Mouse (Mus musculus): ENCODE measurements around the gene Ripor2. TPM values are rescaled to one million over a fixed set of nuclear protein-coding genes. Genes with fewer than 3 reads are reported as not detected.

Ripor2 gene
- total RNA-seq, 2 experiments from 2014 or later, result 69.2 to 71.9 TPM

DNA sequence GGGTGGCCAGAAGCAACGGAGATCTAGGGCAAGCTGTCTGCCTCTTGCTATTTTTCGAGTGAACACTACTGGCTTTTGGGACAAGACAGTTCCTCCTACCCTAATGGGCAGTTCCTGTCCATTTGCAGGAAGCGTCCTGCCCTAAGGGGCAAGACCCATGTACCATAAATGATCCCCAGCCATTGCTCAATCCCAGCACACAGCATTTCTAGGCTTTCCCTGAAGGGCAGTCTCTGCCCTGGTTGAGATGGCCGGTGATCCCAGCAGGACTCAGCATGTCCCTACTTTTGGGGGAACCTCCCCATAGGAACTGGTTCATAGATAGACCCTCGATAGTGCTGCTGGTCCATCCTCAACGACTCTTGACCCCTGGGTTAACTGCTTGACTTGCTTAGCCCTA lies 31.0 kb downstream of the Ripor2 start:
- intact Hi-C loops (cut with DNase I), result no loop called here
- DNase-seq (ENCODE audit: extremely low spot score in 1 of 2, low spot score in 2 of 2), result no peak

DNA sequence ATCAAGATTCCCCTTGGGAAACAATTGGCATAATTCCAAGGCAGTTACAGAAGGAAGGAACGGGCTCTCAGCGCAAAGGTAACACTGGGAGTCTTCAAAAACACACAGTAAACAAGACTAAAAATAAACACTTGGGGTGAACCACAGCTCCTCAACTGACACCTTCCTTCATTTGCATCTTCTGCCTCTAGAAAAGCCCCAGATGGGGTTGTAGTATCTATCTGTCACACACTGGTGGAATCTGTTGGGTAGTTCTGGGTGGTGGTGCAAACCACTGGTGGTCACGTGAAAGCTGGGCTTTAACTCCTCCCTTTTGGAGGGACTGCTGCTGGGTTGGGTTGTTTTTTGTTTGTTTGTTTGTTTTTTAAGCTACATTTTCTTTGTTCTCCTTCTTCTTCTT lies 31.4 kb downstream of the Ripor2 start:
- intact Hi-C loops (cut with DNase I), result no loop called here
- no peak for DNase-seq (ENCODE audit: extremely low spot score in 1 of 2, low spot score in 2 of 2)

DNA sequence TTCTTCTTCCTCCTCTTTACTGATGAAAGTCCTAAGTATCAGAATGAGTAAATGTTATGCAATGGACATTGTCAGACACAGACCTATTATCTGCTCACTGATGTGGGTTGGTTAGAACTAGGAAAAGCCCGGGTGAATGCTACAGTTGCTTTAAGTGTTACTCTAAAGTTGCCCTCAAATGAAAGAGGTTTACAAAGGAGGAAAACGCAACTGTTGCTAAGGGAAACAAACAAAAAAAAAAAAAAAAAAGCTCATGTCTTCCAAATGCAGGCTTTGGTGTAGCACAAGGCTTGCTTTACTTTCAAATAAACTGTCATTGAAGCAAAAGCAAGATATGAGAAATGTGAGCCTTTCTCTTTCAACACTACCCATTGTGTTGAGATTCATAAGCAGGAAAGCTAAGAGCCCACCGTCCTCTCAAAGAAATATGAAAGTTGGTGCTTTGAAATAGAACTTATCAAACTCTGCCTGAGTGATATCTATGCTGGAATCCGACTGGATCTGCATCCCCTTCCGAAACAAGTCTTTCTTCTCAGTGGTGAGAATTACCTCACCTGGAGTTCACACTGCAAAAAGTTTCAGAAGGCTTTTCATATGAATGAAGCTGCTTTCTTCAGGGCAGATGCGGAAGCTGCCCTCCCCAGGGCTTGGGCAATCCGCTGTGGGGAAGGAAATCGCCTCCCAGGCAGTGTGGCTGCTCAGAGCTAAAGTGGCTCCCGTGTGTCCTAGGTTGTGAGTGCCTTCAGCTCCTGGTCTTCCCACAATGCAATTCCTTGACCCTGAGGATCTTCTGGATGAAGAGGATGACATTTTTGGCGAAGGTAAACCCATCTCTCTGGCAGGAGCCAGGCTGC lies 32.2 kb downstream of the Ripor2 start:
- intact Hi-C loops (cut with DNase I), result no loop called here

DNA sequence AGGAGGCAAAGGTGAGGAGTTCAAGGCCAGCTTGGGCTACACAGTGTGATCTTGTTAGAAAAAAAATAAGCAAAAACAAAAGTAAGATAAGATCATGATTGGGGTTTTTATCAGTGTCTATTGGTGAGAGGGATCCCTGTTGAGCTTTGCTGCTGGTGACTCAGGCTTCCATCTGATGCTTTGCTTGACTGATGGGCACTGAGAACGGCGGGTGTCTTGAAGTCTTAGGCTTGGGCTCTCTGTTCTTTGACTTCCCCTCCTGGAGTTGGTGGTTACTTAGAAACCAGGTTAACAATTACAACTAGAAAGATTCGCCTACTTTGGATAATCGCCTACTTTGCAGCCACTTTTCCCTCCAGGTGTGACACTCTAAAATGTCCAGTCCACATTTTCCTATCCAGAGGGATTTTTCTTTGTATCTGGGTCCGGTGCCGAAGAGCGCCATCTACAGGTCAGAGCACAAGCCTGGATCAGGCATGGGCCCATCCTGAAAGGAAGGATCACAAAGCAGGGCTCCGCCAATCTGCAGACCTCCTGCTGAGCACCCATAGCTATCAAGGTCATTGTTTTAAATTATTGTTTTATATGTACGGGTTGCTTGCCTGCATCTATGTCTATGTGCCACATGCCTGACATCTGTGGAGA lies 34.1 kb downstream of the Ripor2 start:
- intact Hi-C loops (cut with DNase I), result no loop called here

More for the DNA sequence above, 32.2 kb downstream of the Ripor2 start:
- no peak for DNase-seq (ENCODE audit: extremely low spot score in 1 of 2, low spot score in 2 of 2)

DNA sequence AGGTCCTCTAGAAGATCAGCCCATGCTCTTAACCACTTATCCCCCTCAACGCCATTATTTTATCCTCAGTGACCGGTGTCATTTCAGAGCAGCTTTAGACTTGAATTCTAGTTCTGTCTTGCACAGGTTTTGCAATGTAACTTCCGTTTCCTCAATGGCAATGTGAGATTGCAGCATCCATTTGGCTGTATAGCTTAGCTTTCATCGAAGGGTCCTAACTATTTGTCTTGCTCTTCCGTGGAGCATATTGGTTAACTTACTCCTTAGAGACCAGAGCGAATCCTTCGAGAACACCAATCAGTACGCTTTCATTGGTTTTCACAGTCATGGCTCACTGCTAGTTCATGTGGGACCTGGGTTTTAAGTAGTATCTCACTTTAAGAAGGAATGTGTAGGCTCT lies 34.7 kb downstream of the Ripor2 start:
- intact Hi-C loops (cut with DNase I), result no loop called here
- DNase-seq (ENCODE audit: extremely low spot score in 1 of 2, low spot score in 2 of 2), result no peak

More for the DNA sequence above, 34.1 kb downstream of the Ripor2 start:
- no peak for DNase-seq (ENCODE audit: extremely low spot score in 1 of 2, low spot score in 2 of 2)

DNA sequence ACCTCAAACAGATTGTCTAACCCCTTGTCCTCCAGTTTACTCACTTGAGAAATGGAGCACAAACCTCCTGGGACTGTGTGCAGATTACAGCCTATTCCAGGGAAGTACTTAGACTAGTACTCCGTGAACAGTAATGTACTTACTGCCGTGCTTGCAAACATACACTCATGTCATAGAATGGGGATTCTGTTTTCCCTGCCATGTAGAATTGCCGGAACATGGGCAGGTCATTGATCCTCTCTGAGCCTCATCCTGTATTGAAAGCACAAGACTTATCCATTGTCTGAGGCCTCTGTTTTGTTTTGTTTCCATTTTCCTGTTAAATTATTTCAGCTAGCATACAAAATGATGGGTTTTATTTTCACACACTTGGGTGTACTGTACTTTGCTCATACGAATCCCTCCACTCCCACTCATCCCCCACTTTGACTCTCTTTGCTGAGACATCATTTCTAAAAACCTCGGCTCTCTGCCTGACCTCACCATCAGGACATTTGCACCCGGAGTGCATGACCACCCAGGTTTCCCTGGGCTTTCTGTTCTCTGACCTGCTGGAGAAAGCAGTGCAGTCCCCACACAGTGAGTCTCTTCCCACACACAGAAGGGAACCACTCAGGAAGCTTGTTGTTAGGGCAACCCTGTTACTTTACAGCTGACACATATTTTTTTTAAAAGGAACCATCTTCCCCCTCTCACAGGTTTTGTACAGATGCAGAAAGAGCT lies 35.2 kb downstream of the Ripor2 start:
- intact Hi-C loops (cut with DNase I), result no loop called here
- DNase-seq (ENCODE audit: extremely low spot score in 1 of 2, low spot score in 2 of 2), result no peak

DNA sequence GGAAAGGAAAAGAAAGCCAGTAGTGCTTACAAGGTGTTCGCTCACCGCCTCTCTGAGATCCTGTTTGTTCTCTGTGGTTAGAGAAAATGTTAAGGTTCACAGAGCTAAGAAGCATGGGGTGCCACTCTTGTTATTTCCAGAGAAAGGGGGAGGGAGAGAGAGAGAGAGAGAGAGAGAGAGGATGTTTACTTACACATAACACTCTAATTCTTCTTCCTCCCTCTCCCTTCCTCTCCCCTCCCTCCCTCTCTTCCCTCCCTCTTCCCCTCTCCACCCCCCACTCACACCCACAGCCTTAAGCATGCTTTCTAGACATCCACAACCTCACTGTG lies 35.8 kb downstream of the Ripor2 start:
- intact Hi-C loops (cut with DNase I), result no loop called here
- DNase-seq (ENCODE audit: extremely low spot score in 1 of 2, low spot score in 2 of 2), result no peak

DNA sequence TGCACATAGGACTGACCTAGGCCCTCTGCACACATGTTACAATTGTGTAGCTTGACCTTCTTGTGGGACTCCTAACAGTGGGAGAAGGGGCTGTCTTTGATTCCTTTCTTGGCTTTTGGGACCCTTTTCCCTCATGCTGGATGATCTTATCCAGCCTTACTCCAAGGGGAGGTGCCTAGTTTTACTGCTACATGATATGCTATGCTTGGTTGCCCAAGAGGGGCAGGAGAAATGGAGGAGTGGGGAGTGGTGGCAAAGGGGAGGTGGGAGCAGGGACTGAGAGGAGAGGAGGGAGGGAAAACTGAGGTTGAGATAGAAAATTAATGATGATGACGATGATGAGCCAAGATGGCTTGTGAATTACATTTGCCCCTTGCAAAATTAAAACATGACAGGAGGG lies 37.7 kb downstream of the Ripor2 start:
- intact Hi-C loops (cut with DNase I), result no loop called here
- no peak for DNase-seq (ENCODE audit: extremely low spot score in 1 of 2, low spot score in 2 of 2)

DNA sequence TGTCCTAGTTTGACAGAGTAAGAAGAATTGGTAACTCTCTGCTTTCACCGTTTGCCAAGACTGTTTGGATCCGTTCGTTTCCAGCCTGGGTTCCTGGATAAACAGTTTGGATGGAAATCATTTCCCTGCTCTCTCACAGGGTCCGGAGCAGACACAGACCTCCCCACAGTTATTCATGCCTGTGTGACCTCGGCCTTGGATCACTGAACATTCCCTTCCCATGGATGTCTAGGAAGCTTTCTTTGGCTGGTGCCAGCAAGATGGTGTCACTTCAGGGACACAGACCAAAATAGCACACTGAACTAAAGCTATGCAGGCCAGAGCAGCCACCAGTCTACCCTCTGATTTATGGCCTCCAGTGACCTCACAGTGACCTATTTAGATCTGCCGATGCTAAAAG lies 38.5 kb downstream of the Ripor2 start:
- no peak for DNase-seq (ENCODE audit: extremely low spot score in 1 of 2, low spot score in 2 of 2)
- intact Hi-C loops (cut with DNase I), result no loop called here

DNA sequence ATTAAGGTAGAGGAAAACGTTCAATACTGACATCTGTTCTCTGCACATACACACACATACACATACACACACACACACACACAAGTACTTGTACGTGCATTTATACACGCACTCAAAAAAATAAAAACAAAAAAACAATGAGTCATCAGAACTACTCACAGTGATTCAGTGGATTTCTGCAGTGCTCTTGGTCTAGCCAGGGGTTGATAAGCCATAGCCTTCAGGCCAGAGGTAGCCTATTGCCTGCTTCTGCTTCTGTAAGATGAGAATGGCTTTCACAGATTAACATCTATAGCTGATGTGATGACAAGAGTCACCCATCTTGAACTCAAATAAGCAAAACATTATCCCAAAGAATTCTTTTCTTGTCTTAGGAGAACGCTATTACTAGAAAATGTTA lies 41.6 kb downstream of the Ripor2 start:
- DNase-seq (ENCODE audit: extremely low spot score in 1 of 2, low spot score in 2 of 2), result no peak
- intact Hi-C loops (cut with DNase I), result no loop called here

DNA sequence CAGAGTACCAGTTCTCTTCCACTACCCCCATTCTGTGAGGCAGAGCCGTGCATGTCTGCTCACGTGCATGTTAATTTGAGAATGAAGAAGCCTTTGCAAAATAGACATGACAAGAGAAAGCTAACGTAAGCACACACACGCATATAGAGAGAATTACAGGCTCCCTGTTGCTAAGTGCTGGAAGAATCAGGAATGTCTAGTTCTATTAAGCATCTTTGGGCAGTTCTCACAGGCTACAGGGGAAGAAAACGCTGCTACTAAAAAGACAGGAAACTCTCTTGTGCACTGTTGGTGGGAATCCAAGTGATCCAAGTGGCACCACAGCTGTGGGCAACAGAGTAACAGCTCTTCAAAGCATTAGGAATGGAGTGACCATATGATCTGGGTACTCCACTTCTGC lies 43.1 kb downstream of the Ripor2 start:
- intact Hi-C loops (cut with DNase I), result no loop called here
- DNase-seq (ENCODE audit: extremely low spot score in 1 of 2, low spot score in 2 of 2), result no peak

DNA sequence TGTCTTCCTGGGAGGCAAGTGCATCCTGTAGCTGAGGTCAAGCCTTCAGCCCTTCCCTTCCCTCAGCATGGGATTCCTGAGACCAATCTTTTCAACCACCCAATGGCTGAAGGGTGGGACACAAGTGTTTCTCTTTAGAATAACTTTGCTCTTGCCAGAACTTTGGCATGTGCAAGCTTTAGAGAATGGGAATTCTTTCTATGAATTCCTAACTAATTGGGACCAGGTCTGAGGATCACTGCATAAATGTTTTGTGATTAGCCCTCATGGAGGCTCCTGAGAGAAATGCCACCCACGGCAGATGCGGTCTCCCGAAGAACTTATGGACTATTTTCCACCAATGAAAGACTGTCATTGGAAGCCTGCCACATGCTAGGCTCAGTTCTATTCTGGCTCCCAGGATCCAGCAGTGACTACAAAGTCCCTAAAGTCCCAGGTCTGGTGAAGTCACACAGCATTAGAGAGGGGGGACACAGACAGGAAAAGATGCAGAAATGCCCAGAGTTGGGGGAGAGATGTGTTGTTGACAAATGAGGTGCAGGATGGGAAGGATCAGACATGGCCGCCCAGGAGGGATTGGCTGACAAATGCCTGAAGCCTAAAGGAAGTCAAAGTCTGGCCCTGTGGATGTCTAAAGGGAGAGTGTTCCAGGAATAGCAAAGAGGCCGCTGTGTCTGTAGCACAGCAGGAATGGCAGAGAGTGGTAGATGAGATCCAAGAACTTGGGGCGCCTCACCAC lies 44.9 kb downstream of the Ripor2 start:
- DNase-seq (ENCODE audit: extremely low spot score in 1 of 2, low spot score in 2 of 2), result no peak
- intact Hi-C loops (cut with DNase I), result no loop called here

DNA sequence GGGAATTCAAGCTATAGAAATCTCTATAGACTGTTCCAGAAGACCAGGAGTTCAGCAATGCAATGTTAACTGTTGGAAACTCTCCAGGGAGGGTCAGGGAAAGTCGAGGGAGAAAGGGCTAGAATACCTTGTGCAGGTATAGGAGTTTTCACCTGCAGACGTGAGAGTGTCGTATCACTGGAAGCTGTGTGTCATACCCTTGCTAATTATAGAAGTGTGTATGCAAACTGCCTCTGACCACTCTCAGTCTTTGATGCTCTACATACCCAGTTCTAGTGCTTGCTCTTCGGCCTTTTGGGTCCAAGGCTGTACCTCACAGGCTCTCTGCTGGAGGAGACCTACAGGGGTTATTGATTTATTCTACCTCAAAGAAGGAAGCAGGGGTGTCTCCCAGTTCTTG lies 46.2 kb downstream of the Ripor2 start:
- intact Hi-C loops (cut with DNase I), result no loop called here
- no peak for DNase-seq (ENCODE audit: extremely low spot score in 1 of 2, low spot score in 2 of 2)

DNA sequence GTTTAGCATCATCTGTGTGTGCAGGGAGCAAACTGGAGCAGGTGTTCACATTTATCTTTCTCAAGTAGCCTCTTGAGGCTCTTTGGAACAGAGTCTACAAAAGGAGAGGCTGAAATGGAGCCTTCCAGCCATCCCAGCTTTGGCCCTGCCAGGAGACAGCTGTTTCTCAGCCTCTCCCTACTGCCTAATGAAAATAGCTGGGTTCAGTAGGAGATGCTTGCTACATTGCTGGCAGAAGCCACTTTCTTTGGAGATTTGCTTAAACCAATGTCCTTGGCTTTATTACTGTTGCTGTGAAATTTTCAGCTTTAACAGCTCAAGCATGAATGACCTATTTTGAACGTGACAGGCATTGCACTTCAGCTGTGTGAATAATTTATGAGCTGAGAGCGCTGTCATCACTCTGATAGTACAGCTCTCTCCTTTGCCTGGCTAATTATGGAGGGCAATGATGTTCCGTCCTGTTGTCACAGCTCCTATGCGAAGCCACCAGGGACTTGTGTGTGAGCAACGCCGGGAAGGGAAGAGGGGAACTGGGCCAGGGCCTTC lies 47.2 kb downstream of the Ripor2 start:
- no peak for DNase-seq (ENCODE audit: extremely low spot score in 1 of 2, low spot score in 2 of 2)
- intact Hi-C loops (cut with DNase I), result no loop called here

DNA sequence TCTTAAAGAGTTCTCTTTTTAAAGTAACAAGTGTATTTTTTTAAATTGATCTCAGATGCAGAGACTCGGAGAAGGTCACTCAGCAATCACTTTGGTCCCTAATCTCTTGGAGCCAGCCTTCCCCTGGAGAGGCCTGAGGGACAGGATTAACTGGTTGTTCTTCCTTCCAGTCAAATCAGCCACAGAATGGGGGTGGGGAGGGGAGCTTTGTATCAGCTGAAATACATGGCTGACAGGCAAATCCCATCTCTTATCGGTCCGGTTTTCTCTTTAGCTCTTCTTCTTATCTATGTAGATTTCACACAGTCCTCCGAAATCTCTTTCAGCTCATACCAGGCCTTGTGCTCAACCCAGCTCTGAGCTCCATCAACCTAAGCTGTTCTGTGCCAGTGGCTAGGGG lies 48.4 kb downstream of the Ripor2 start:
- intact Hi-C loops (cut with DNase I), result no loop called here
- DNase-seq (ENCODE audit: extremely low spot score in 1 of 2, low spot score in 2 of 2), result no peak

DNA sequence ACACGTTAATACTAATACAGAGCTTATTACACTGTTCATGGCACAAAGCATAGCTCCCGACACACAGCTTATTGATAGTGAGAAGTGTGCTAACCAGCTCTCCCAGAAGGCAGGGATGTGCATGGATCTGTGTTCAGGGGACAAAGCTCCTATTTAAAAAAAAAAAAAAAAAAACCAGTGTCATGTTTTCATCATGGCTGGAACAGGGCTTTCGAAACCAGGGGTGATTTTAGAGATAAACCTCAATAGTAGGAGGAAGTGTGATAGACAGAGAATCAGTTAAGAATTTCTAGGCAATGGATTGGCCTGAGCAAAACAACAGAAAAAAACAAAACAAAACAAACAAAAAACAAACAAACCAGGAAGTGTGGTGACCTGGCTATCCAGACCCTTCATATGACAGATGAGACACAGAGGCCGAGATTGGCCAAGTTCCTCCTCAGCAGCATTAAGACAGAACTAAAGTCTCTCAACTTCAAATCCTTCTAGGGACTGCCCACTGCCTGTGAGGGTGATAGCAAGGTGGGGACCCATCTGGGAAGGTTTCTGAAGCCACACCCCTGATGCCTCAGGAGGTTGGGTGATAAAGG lies 51.1 kb downstream of the Ripor2 start:
- intact Hi-C loops (cut with DNase I), result no loop called here
- no peak for DNase-seq (ENCODE audit: extremely low spot score in 1 of 2, low spot score in 2 of 2)

DNA sequence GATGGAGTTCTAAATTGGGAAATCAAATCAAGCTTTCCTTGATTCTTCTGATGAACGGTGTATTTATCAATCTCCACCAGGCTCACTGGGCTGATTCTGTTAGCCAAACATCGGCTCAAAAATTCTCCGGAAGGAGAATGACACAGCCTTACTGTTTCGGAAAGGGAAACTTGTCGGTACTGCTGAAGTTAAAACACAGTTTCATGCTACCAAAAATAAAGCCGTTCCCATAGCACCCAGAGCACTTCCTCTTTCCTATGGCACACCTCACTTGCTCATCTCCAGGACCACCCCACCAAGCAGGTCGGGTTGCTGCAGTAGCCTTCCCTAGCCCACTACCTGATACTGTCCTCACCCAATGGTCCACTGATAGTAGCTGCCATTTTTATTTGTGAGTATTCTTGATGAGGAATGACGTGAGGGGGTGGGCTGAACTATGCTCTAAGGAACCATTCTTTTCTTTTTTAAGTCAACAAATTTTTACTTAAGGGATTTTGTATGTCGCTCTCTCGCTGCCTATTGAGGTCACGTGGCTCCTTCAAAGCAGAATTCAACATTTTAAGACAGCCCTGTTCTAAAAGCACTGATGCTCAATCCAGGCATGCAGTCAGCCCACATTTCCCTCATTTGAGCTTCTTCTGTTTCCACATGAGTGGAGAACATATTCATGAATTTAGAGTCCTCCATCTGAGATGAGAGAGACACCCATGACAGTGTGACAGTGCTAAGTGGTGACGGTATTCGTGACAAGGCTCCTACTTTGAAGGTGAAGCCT lies 52.5 kb downstream of the Ripor2 start:
- intact Hi-C loops (cut with DNase I), result no loop called here
- DNase-seq (ENCODE audit: extremely low spot score in 1 of 2, low spot score in 2 of 2), result no peak

All from left cerebral cortex, postnatal 10 days (tissue).